Mouse (Mus musculus): ENCODE data around the gene Isl2. TPM values are rescaled to one million over a fixed set of nuclear protein-coding genes. Genes with fewer than 3 reads are reported as not detected.
A peak's percentile ranks its signal among the peaks of the same experiment; 100 is the strongest.

Isl2 gene
- polyA plus RNA-seq, 1 experiment from 2014 or later, result 0.27 TPM

DNA sequence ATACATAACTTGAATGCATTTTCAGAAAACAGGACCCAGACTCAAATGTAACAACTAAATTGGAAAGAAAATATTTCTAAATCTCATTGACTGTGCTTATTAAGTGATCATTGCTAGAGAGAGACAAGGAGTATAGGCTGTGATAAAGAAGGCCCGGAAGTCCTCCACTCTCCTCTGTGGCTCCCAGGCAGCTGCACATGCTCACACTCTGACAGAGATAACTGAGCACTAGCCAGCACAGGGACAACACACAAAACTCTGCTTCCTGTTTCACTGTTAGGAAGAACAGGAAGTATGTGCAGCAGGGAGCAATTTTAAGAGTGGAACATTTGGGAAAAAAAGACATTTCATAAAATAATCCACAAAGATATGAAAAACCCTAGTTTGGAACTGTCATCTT lies 16.5 kb downstream of the Isl2 start:
- 31% methylated on average over 1 of the region's 1 CpGs for WGBS
- Histone ChIP-seq H3K4me1 (no peaks in the 10 kb centered on the region), H3K9ac (no peak overlapping the region), H3K27ac (no peak overlapping the region), H3K27me3 (peaks cover 2% of the 10 kb centered on the region), H3K36me3 (no peaks in the 10 kb centered on the region), H3K4me2 (no peak overlapping the region), H3K9me3 (no peaks in the 10 kb centered on the region), H3K4me3 (no peak overlapping the region)
- ATAC-seq (ENCODE audit: borderline replicate concordance, extremely low read depth, low FRiP score, low TSS enrichment), result no peak

DNA sequence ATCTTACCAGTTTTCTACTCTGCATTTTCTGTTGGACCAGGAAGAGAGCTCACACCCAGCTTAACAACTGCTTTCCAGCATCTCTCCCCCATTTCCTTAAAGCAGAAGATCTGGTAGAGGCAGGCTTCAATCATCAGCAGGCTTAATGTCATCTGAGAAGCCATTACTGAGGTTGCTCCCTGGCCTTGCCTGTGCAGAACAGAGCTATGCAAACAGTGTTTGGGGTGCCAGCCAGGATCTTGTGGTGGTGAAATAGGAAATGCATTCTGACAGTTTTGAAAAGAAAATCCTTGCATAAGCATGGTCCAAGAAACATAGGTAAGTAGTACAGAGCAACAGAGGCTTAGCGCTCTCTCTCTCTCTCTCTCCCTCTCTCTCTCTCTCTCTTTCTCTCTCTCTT lies 22.5 kb downstream of the Isl2 start:
- Histone ChIP-seq H3K4me1 (no peaks in the 10 kb centered on the region), H3K4me3 (no peak overlapping the region), H3K4me2 (no peak overlapping the region), H3K27ac (no peak overlapping the region), H3K9me3 (no peaks in the 10 kb centered on the region), H3K9ac (no peak overlapping the region), H3K36me3 (no peaks in the 10 kb centered on the region), H3K27me3 (no peaks in the 10 kb centered on the region)
- WGBS, result 83% methylated on average over 1 of the region's 1 CpGs
- no peak for ATAC-seq (ENCODE audit: borderline replicate concordance, extremely low read depth, low FRiP score, low TSS enrichment)

DNA sequence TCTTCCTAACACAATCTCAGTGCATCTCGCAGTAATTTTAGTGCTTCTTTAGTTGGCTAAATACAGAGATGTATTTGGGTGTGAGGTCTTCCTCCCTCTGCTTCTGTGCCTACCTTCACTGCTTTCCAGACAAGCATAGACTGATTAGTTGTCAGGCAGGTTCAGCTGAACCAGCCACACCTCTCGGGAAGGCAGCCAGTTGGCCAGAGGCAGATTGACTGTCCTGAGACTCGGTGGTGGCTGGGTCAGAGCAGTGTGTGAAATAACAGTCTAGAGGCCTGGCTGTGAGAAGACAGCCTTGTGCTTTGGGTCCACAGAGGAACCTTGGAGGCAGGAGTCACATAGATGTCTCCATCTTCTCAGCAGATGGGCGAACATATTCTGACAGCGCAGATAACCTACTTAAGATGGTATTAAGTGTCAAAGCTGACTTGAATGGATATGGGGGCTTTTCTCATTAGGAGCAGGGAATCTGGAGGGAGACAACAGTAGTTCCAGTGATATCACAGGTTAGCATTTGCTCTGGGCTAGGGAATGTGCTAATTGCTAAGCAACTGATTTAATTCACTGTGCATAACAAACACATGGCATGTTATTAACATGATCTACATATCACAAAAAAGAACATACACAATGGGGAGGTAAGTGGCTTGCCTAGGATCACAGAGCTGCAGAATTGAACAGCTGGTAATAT lies 30.1 kb downstream of the Isl2 start:
- ATAC-seq (ENCODE audit: borderline replicate concordance, extremely low read depth, low FRiP score, low TSS enrichment), result no peak
- H3K9me3 ChIP-seq, result no peaks in the 10 kb centered on the region
- no peak overlapping the region for H3K27ac ChIP-seq
- WGBS, result 60% methylated on average over 5 of the region's 5 CpGs
- no peak overlapping the region for H3K4me2 ChIP-seq
- no peak overlapping the region for H3K9ac ChIP-seq
- no peak overlapping the region for H3K4me3 ChIP-seq
- H3K36me3 ChIP-seq, result no peaks in the 10 kb centered on the region
- H3K4me1 ChIP-seq, result no peaks in the 10 kb centered on the region
- H3K27me3 ChIP-seq, result no peaks in the 10 kb centered on the region

DNA sequence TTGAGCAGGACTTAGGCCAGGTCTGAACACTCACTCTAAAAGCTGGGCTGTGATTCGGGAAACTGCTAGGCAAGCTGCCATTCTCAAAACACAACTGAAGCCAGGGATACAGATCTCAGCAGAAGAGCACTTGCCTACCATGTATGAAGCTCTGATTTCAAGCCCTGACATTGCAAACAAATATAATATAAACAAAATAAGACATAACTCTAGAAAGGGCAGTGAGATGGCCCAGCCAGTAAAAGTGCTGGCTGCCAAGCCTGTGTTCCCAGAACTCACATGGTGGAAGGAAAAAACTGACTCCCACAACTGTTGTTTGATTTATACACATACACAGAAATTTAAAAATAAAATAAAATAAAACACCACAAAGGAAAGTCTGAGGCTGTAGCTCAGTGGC lies 32.6 kb downstream of the Isl2 start:
- H3K9ac ChIP-seq, result no peak overlapping the region
- H3K27ac ChIP-seq, result no peak overlapping the region

DNA sequence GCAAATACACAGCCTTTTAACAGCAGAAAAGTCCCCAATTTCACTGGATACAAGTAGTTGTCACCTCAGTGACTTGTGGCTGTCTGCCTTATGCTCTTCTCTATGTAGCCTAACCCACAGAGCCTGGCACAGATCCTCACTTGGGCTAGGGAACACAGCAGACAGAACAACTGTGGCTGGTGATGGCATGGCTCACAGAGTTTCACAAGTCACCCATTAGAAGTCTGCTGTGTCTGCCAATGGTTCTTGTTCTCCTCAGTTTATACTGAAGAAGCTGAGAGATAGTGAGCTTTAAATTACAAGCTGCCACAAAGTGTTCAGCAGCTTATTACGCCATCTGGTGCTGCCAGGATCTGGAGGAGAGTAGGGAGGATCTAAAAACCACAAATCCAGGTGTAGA lies 38.1 kb downstream of the Isl2 start:
- H3K4me3 ChIP-seq, result no peak overlapping the region
- H3K9ac ChIP-seq, result no peak overlapping the region
- H3K27ac ChIP-seq, result no peak overlapping the region
- no peak for ATAC-seq (ENCODE audit: borderline replicate concordance, extremely low read depth, low FRiP score, low TSS enrichment)
- H3K9me3 ChIP-seq, result no peaks in the 10 kb centered on the region
- 53% methylated on average over 1 of the region's 1 CpGs for WGBS
- H3K36me3 ChIP-seq, result no peaks in the 10 kb centered on the region
- H3K4me2 ChIP-seq, result no peak overlapping the region
- H3K4me1 ChIP-seq, result no peaks in the 10 kb centered on the region
- H3K27me3 ChIP-seq, result no peaks in the 10 kb centered on the region

More for the DNA sequence above, 32.6 kb downstream of the Isl2 start:
- Histone ChIP-seq H3K9me3 (no peaks in the 10 kb centered on the region), H3K36me3 (no peaks in the 10 kb centered on the region), H3K27me3 (no peaks in the 10 kb centered on the region), H3K4me3 (no peak overlapping the region), H3K4me2 (no peak overlapping the region), H3K4me1 (no peaks in the 10 kb centered on the region)
- 20% methylated on average over 1 of the region's 1 CpGs for WGBS
- peak; percentile 62; the same call in 1 of the 2 replicates for ATAC-seq (ENCODE audit: borderline replicate concordance, extremely low read depth, low FRiP score, low TSS enrichment)

DNA sequence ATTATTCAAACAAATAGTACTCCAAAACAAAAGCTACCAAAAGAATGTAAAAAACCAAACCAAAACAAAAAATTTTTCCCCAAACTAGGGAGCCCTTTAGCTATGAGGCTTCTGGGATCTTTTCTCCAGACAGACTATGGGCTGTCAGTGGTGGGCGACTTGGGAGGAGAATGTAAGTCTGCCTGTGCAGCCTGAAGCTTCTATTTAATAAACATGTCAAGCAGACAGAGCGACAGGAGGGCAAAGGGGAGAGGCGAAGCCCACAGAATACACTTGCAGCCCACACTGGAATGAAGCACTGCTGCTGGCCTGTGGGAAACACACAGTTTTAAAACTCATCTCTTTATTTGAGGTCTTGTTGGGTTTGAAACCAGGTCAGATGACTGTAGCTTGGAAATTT lies 42.9 kb downstream of the Isl2 start:
- ATAC-seq (ENCODE audit: borderline replicate concordance, extremely low read depth, low FRiP score, low TSS enrichment), result no peak
- Histone ChIP-seq H3K4me2 (no peak overlapping the region), H3K9ac (no peak overlapping the region), H3K4me1 (no peaks in the 10 kb centered on the region), H3K36me3 (no peaks in the 10 kb centered on the region), H3K27ac (no peak overlapping the region), H3K4me3 (no peak overlapping the region), H3K9me3 (no peaks in the 10 kb centered on the region), H3K27me3 (no peaks in the 10 kb centered on the region)
- 24% methylated on average over 3 of the region's 3 CpGs for WGBS

DNA sequence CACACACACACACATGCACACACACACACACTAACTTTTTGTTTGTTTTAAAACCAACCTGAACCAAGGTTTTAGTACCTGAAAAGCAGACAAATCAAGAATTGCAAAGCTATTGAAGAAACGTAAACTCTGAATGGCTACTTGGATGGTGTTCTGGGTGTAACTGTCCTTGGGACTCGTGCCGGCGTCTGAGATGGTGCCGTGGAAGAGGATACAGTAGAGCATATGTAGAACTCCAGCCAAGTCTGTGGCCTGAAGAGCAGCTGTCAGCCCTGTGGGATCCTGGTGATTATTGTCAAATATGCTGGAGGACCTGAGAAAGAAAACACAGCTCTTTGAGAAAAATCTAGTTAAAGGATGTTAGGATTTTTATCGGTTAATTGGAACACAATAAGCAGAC lies 47.7 kb downstream of the Isl2 start:
- no peak overlapping the region for H3K4me2 ChIP-seq
- H3K9ac ChIP-seq, result no peak overlapping the region
- WGBS, result 88% methylated on average over 6 of the region's 6 CpGs
- no peaks in the 10 kb centered on the region for H3K36me3 ChIP-seq
- H3K9me3 ChIP-seq, result no peaks in the 10 kb centered on the region
- ATAC-seq (ENCODE audit: borderline replicate concordance, extremely low read depth, low FRiP score, low TSS enrichment), result no peak
- no peaks in the 10 kb centered on the region for H3K4me1 ChIP-seq
- no peak overlapping the region for H3K27ac ChIP-seq
- H3K4me3 ChIP-seq, result no peak overlapping the region
- H3K27me3 ChIP-seq, result no peaks in the 10 kb centered on the region

Other genes with a start within 250 kb of the Isl2 start
- 1.0 and 1.1 TPM in 2 replicates for gene Nrg4, start 211.8 kb upstream of the Isl2 start, polyA plus RNA-seq (2015; fragmentation: Nextera tagmentation; extraction: Ambion mirVana)
- 0.15 and 0.24 TPM in 2 replicates for gene Tmem266, start 211.8 kb upstream of the Isl2 start, polyA plus RNA-seq (2015; fragmentation: Nextera tagmentation; extraction: Ambion mirVana)
- 205 and 209 TPM in 2 replicates for gene Etfa, start 26.4 kb upstream of the Isl2 start, polyA plus RNA-seq (2015; fragmentation: Nextera tagmentation; extraction: Ambion mirVana)